Mouse (Mus musculus) embryonic fibroblast, embryonic 13.5 days (primary cell): ENCODE results near the gene Ext2.

Experiments used
- CTCF ChIP-seq: IDR thresholded peaks from 2 replicates; pipeline ENCODE4 v1.5.1; 2011; ENCODE audit warnings: mild to moderate bottlenecking, control low read depth, low read length, moderate library complexity, borderline replicate concordance; ENCODE audit not compliant: insufficient read depth
- POLR2A ChIP-seq: IDR thresholded peaks from 2 replicates; pipeline ENCODE4 v1.6.1; 2011; ENCODE audit warnings: low read depth, mild to moderate bottlenecking, control low read depth, low read length, moderate library complexity

DNA sequence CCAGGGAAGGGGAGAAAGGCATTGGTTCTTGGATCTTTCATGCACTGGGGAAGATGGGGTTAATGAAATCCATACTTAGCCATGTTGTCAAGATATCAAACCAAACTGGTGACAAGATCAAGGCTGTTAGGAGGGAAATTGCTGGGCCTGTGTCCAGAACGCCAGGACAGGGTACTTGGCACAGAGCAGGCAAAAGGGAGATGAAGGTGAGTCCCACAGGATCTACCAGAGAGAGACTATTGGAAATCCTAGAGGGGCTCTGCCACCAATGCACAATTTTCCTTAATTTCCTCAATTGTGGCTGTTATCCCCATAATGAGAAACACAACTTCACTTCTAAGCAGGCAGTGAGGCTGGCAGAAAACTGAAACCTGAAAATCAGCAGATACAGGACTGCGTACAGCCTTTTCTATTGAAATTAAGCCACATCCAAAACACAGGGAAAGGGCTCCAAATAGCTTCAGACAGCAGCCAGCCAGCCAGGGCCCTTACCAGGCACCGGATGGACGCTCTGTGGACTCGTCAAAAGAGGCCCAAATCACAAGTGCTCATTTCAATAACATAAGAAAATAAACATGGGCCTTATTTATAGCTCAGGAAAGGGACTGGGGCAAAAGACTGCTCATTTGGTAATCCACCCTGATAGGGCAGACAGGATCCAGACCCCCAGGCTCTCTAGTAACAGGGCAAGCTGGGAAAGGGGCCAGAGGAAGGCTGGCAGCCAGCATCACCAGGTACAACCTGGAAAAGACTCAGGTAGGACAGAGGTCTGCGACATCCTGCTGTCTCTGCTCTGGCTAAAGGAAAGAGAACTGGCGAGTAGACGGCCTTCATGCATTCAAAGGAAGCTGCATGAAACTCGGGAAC lies 132.1 kb downstream of the Ext2 start:
- TF ChIP-seq CTCF: no peak
- TF ChIP-seq POLR2A: no peak
